Mouse (Mus musculus) R1 (cell line): ENCODE data around the gene Tymp.

Experiments
- DNase-seq: peaks from one replicate; pipeline ENCODE4 v3.0.0-alpha.2; 2018; ENCODE audit warnings: low read depth, low spot score

Gene Tymp

DNA sequence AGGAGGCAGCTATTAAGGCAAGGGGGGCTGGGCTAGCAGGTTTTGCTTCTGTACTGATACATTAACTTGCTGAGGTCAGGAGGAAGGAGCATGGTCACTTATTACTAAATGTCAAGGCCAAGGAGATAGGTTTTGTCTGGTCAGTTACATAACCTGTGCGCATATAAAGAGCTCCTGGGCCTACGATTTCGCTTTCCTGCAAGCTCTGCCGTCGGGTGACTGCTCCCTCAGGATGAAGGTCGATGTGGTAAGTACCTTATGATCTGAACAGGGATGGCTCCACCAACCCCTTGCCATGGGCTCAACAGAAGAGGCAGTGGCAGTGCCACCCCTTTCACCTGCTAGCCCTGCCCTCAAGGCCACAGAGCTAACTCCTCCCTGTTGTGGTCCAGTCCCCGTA is 42.6 kb downstream of the Tymp start, which contains the start of gene Miox:
Miox (plus strand) TSS at position 128 of the 400 bp plus-strand sequence.
- no peak for DNase-seq

DNA sequence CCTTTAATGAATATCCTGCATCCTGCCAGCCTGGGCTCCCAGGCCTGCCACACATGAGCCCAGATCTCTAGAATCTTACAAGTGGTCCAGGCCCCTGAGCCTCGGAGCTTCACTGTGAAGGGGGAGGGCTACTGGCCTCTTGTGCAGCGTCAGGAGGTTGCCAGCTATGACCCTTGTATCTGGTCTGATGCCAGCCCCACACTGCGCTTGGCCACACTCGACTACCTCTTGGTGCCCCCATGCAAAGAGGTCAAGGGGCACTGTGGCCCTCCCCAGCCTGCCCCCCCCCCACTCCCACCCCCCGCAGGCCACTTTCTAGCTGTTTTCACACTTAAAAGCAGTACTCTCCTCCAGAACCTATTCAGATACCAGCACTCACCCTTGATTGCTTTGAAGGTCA is 50.4 kb downstream of the Tymp start:
- DNase-seq: no peak

DNA sequence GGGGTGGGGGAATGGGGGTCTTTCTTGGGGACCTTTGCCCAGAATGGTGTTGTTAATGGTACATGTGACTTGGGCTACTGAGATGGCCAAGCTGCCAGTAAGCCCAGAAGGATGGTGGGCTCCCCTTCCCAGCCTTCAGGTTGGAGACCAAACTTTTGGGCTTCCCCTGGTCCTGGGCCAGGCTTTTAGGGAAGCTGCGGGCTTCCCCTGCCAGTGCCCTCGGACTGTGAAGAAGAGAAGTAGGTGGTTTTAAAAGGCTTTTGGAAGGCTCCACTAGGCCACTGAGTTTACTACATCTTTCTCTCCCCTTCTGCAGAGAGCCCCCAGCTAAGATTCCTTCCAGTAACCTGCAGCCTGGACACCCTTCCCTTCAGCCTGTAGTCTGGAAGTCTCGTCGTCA is 53.2 kb downstream of the Tymp start:
- DNase-seq: no peak

DNA sequence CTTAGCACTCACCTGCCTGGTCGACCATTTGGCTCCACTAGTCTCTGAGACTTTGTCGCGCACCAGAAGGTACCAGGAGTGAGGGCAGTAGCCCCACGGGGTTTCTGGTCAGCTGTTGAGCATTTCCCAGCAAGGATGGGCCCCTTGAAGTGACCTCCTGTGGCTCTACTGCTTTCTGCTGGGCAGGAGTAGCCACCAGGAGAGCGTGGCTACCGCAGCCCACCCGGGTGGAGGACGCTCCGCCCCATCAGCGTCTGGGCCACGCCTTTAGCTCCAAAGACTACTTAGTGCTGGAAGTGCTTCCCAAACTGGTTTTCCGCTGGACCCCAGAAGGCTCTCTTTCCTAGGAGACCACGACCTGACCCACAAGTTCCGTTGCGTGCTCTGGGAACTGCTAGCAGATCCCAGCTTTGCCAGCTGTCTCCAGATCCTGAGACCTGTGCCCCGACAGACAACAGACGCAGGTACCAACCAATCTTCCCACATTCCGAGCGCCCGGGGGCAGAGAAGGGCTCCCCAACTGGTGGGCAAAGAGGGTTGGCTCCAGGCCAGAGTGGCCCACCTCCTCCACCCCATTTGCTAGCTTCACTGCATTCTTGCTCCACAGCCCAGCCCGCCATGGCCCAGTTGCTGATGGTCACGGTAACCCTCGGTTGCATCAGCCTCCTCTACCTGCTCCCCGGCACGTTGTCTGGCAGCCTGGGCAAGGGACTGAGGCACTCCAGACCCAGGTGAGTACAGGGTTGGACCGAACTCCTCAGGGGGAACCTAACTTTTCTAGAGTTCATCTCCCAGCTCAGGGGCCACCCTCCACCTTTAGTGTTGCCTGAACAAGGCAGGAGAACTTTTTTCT is 53.9 kb downstream of the Tymp start, which contains the start of gene Adm2:
Adm2 (plus strand) TSS at position 51 of the 853 bp plus-strand sequence.
- DNase-seq: peak; percentile 55
